Mouse (Mus musculus) bone marrow, adult 2 months (tissue): ENCODE data around the gene Cep83.

Source experiments
- CTCF ChIP-seq: fragments of 200-500 bp; IDR thresholded peaks from 2 replicates; pipeline ENCODE4 v1.5.1; 2011; ENCODE audit warnings: low read length, control low read depth; ENCODE audit not compliant: control insufficient read depth, insufficient read depth
- POLR2A ChIP-seq: fragments of 200-500 bp; IDR thresholded peaks from 2 replicates; pipeline ENCODE4 v1.6.1; 2011; ENCODE audit warnings: low read depth, mild to moderate bottlenecking, control low read depth, low read length, borderline replicate concordance; ENCODE audit not compliant: control insufficient read depth

- TF ChIP-seq CTCF (no peak), POLR2A (no peak)
These were observed 139.7 kb downstream of the Cep83 start for GRCm38 (mm10) chr10:94827890-94828733.
